Mouse (Mus musculus) forebrain, embryonic 14.5 days (tissue): Measurements from ENCODE around the gene Ttc28. TPM values are rescaled to one million over a fixed set of nuclear protein-coding genes. Genes with fewer than 3 reads are reported as not detected.
A peak's percentile ranks its signal among the peaks of the same experiment; 100 is the strongest.

Experiments
- ATAC-seq: fragments of 200-750 bp; cut with Nextera tagmentation; 2 replicates; pipeline ENCODE4 v1.8.0; 2017; ENCODE audit warnings: mild to moderate bottlenecking, moderate library complexity
- DNase-seq: peaks from one replicate; pipeline ENCODE4 v3.0.0-alpha.2; 2015; ENCODE audit warnings: low spot score
- H3K27ac ChIP-seq: fragments of 300-500 bp; sonication (generic); 2 replicates; pipeline ENCODE4 v1.5.1; 2014; ENCODE audit warnings: low read depth, mild to moderate bottlenecking, control low read depth, low read length, moderate library complexity
- H3K27me3 ChIP-seq: fragments of 300-500 bp; sonication (generic); replicated peaks from 2 replicates; pipeline ENCODE4 v1.6.1; 2014; ENCODE audit warnings: low read length, control low read depth, mixed read lengths; ENCODE audit not compliant: control insufficient read depth, insufficient read depth
- H3K36me3 ChIP-seq: fragments of 300-500 bp; sonication (generic); 2 replicates; pipeline ENCODE4 v1.6.1; 2014; ENCODE audit warnings: low read length, control low read depth; ENCODE audit not compliant: control insufficient read depth, insufficient read depth
- H3K4me1 ChIP-seq: fragments of 300-500 bp; sonication (generic); 2 replicates; pipeline ENCODE4 v1.6.1; 2014; ENCODE audit warnings: antibody characterized with exemption, low read length, control low read depth; ENCODE audit not compliant: control insufficient read depth, insufficient read depth
- H3K4me2 ChIP-seq: fragments of 300-500 bp; sonication (generic); 2 replicates; pipeline ENCODE4 v1.6.1; 2014; ENCODE audit warnings: mild to moderate bottlenecking, control low read depth, low read length
- H3K4me3 ChIP-seq: fragments of 300-500 bp; sonication (generic); 2 replicates; pipeline ENCODE4 v1.5.1; 2014; ENCODE audit warnings: low read depth, low read length, control low read depth
- H3K9ac ChIP-seq: fragments of 300-500 bp; sonication (generic); 2 replicates; pipeline ENCODE4 v1.6.1; 2014; ENCODE audit warnings: mild to moderate bottlenecking, low read length, control low read depth, moderate library complexity
- H3K9me3 ChIP-seq: fragments of 300-500 bp; sonication (generic); replicated peaks from 2 replicates; pipeline ENCODE4 v1.6.1; 2016; ENCODE audit warnings: low read length, control low read depth, mixed read lengths; ENCODE audit not compliant: control insufficient read depth
- WGBS: fragments of 180-500 bp; shearing (Covaris S2); extraction: QIAGEN DNeasy Blood & Tissue Kit; methylation state at CpG from one replicate; pipeline ENCODE4 v1.1.7; 2014; 5-methylcytosine and 5-hydroxymethylcytosine counted together
- polyA plus RNA-seq: library from polyadenylated mRNA; unstranded; fragments of >200 nt; fragmentation: Nextera tagmentation; extraction: Ambion mirVana; gene quantifications from 2 replicates; pipeline ENCODE4 v1.2.1, GENCODE M21; 2014

The Ttc28 gene
- polyA plus RNA-seq, 1 experiment from 2014 or later: 29.0 TPM

GRCm38 (mm10) chr5:111049584-111049983 is 170.0 kb downstream of the Ttc28 start:
- no peak overlapping the region for H3K4me2 ChIP-seq
- WGBS: 91% methylated on average over 4 of the region's 4 CpGs
- H3K9me3 ChIP-seq: no peaks in the 10 kb centered on the region
- H3K27ac ChIP-seq: no peak overlapping the region; the same call in 1 of the 2 replicates
- no peak overlapping the region for H3K4me3 ChIP-seq
- peaks cover 50% of the 10 kb centered on the region for H3K4me1 ChIP-seq
- no peak overlapping the region for H3K9ac ChIP-seq
- H3K27me3 ChIP-seq: no peaks in the 10 kb centered on the region
- ATAC-seq (no peak), DNase-seq (no peak)
- no peaks in the 10 kb centered on the region for H3K36me3 ChIP-seq

- no peaks in the 10 kb centered on the region for H3K36me3 ChIP-seq
- no peak overlapping the region for H3K4me3 ChIP-seq
- H3K27me3 ChIP-seq: no peaks in the 10 kb centered on the region
- H3K4me2 ChIP-seq: no peak overlapping the region
- 58% methylated on average over 9 of the region's 9 CpGs for WGBS
- peak; percentile 75 for DNase-seq
- H3K27ac ChIP-seq: no peak overlapping the region; the same call in 1 of the 2 replicates
- no peaks in the 10 kb centered on the region for H3K9me3 ChIP-seq
- H3K4me1 ChIP-seq: peaks cover 50% of the 10 kb centered on the region
- H3K9ac ChIP-seq: no peak overlapping the region
- ATAC-seq: no peak; the same call in 1 of the 2 replicates
Measured at GRCm38 (mm10) chr5:111050135-111050534, 170.5 kb downstream of the Ttc28 start.

GRCm38 (mm10) chr5:111054380-111054779 is 174.8 kb downstream of the Ttc28 start:
- peaks cover 63% of the 10 kb centered on the region for H3K4me1 ChIP-seq
- peak overlapping the region; percentile 93 for H3K27ac ChIP-seq
- H3K9me3 ChIP-seq: no peaks in the 10 kb centered on the region
- DNase-seq (no peak), ATAC-seq (no peak)
- H3K36me3 ChIP-seq: no peaks in the 10 kb centered on the region
- 31% methylated on average over 9 of the region's 9 CpGs for WGBS
- peak overlapping the region; percentile 46; the same call in 1 of the 2 replicates for H3K4me2 ChIP-seq
- no peaks in the 10 kb centered on the region for H3K27me3 ChIP-seq
- H3K9ac ChIP-seq: peak overlapping the region; percentile 50; the same call in 1 of the 2 replicates
- H3K4me3 ChIP-seq: no peak overlapping the region

- WGBS: 26% methylated on average over 17 of the region's 17 CpGs
Measured at GRCm38 (mm10) chr5:111054848-111055428, 175.3 kb downstream of the Ttc28 start.

GRCm38 (mm10) chr5:111055507-111055906 is 175.9 kb downstream of the Ttc28 start:
- ATAC-seq (no peak), DNase-seq (no peak)
- peak overlapping the region; percentile 46 for H3K4me2 ChIP-seq
- peaks cover 65% of the 10 kb centered on the region for H3K4me1 ChIP-seq
- H3K9ac ChIP-seq: peak overlapping the region; percentile 50
- H3K4me3 ChIP-seq: no peak overlapping the region
- no peaks in the 10 kb centered on the region for H3K9me3 ChIP-seq
- WGBS: 56% methylated on average over 8 of the region's 8 CpGs
- no peaks in the 10 kb centered on the region for H3K27me3 ChIP-seq
- H3K36me3 ChIP-seq: no peaks in the 10 kb centered on the region
- H3K27ac ChIP-seq: peak overlapping the region; percentile 93

More at GRCm38 (mm10) chr5:111054848-111055428, 175.3 kb downstream of the Ttc28 start:
- DNase-seq (peak; percentile 75), ATAC-seq (0 out of 2 replicates have a peak, but pooled peaks have one; percentile 11)
- Histone ChIP-seq H3K36me3 (no peaks in the 10 kb centered on the region), H3K27ac (peak overlapping the region; percentile 93), H3K9ac (peak overlapping the region; percentile 50), H3K4me1 (peaks cover 65% of the 10 kb centered on the region), H3K4me2 (peak overlapping the region; percentile 46), H3K27me3 (no peaks in the 10 kb centered on the region), H3K9me3 (no peaks in the 10 kb centered on the region), H3K4me3 (no peak overlapping the region)

- H3K4me2 ChIP-seq: no peak overlapping the region
- DNase-seq (peak; percentile 64), ATAC-seq (peak; percentile 45; the same call in 1 of the 2 replicates)
- peaks cover 66% of the 10 kb centered on the region for H3K4me1 ChIP-seq
- no peaks in the 10 kb centered on the region for H3K27me3 ChIP-seq
- no peak overlapping the region for H3K4me3 ChIP-seq
- peak overlapping the region; percentile 93; the same call in 1 of the 2 replicates for H3K27ac ChIP-seq
- WGBS: 51% methylated on average over 7 of the region's 7 CpGs
- 0 out of 2 replicates have a peak overlapping the region, but pooled peaks have one; percentile 3 for H3K9ac ChIP-seq
- no peaks in the 10 kb centered on the region for H3K36me3 ChIP-seq
- H3K9me3 ChIP-seq: no peaks in the 10 kb centered on the region
Measured at GRCm38 (mm10) chr5:111057084-111057483, 177.5 kb downstream of the Ttc28 start.

GRCm38 (mm10) chr5:111058401-111059139 is 179.0 kb downstream of the Ttc28 start:
- H3K4me1 ChIP-seq: peaks cover 61% of the 10 kb centered on the region
- 0 out of 2 replicates have a peak overlapping the region, but pooled peaks have one; percentile 33 for H3K9ac ChIP-seq
- DNase-seq: peak; percentile 89
- H3K4me2 ChIP-seq: no peak overlapping the region
- 46% methylated on average over 22 of the region's 22 CpGs for WGBS
- H3K4me3 ChIP-seq: no peak overlapping the region
- H3K27ac ChIP-seq: peak overlapping the region; percentile 93
- ATAC-seq: peak; percentile 77
- H3K36me3 ChIP-seq: no peaks in the 10 kb centered on the region
- no peaks in the 10 kb centered on the region for H3K9me3 ChIP-seq
- no peaks in the 10 kb centered on the region for H3K27me3 ChIP-seq

- Histone ChIP-seq H3K27ac (peak overlapping the region; percentile 93), H3K27me3 (no peaks in the 10 kb centered on the region), H3K4me1 (peaks cover 56% of the 10 kb centered on the region), H3K4me3 (no peak overlapping the region), H3K36me3 (no peaks in the 10 kb centered on the region), H3K9me3 (no peaks in the 10 kb centered on the region), H3K4me2 (no peak overlapping the region), H3K9ac (0 out of 2 replicates have a peak overlapping the region, but pooled peaks have one; percentile 33)
- 79% methylated on average over 11 of the region's 11 CpGs for WGBS
- ATAC-seq (no peak), DNase-seq (no peak)
Measured at GRCm38 (mm10) chr5:111059140-111059921, 179.7 kb downstream of the Ttc28 start.
